Mouse (Mus musculus) lung, postnatal 36 days (tissue): Measurements from ENCODE around the gene Unc13b.

Experiments used
- DNase-seq: peaks from one replicate; pipeline ENCODE4 v3.0.0; 2022; ENCODE audit warnings: mixed read lengths

Unc13b gene

DNA sequence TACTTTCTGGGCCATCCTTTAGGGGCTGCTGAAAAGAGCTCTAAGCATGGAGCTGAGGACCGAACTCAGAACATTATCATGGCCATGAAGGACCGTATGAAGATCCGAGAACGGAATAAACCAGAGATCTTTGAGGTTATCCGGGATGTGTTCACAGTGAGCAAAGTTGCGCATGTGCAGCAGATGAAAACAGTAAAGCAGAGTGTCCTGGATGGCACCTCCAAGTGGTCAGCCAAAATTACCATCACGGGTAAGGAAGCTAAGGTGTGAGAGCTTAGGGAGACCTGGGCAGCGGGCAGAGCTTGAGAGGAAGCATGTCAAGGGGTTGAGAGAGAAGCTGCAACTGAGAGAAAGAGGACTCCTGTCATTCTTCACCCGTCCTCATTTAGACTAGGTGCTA, 178.1 kb downstream of the Unc13b start:
- DNase-seq: no peak

GRCm38 (mm10) chr4:43240716-43241115, 182.0 kb downstream of the Unc13b start:
- no peak for DNase-seq

GRCm38 (mm10) chr4:43244022-43244421, 185.3 kb downstream of the Unc13b start:
- DNase-seq: no peak

- no peak for DNase-seq
Observed at GRCm38 (mm10) chr4:43245776-43246175, 187.0 kb downstream of the Unc13b start.

GRCm38 (mm10) chr4:43248026-43248425, 189.3 kb downstream of the Unc13b start:
- DNase-seq: no peak

GRCm38 (mm10) chr4:43248909-43249308, 190.2 kb downstream of the Unc13b start:
- DNase-seq: no peak

DNA sequence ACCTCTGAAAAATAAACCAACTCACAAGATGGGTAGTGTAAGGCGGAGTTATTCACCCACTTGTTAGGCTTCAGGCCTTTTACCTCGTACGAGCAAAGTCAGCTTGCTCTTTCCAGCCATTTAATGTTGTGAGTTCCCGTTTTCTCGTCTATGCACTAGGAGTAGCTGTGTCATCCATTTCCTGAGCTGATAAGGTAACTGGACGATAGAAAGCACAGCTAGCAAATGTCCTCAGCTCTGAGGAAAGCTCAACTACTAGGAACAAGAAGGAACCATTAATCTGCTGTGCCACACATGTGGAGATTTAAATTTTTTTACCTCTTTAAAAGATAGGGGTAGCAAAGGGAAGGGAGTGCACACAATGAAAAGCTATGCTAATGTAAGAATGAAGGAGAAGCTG, 192.5 kb downstream of the Unc13b start:
- DNase-seq: no peak

DNA sequence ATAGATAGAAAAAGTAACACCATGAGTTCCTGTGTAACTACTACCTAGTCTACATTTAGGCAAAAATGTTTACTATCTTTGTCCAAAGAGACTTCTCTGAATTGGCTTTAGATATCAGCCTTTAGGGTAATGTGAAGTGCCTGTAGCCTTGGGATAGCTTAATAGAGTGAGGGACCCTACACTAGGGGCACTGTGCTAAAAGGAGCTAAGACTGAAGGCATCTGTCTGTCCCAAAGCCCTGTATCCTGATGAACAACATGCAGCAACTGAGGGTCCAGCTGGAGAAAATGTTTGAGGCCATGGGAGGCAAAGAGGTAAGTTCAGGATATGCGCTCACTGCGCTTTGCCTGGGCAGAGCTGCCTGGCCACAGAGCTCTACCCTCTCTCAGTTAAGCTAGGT, 198.3 kb downstream of the Unc13b start:
- DNase-seq: no peak

DNA sequence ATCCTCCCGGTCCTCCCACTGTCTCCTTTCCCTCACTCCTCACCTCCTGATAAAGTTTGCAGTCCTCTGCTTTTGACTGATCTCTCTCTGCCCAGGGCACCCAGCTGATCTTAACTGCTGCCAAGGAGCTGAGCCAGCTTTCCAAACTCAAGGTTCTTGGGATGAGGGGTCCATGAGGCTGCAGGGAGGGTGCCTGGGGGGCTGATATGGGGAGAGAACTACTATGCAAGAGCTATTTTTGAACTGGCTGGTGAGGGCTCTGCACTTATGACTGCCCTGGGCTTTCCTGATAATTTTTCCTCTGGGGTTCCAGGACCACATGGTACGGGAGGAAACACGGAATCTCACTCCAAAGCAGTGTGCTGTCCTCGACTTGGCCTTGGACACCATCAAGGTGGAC, 199.8 kb downstream of the Unc13b start:
- DNase-seq: no peak

DNA sequence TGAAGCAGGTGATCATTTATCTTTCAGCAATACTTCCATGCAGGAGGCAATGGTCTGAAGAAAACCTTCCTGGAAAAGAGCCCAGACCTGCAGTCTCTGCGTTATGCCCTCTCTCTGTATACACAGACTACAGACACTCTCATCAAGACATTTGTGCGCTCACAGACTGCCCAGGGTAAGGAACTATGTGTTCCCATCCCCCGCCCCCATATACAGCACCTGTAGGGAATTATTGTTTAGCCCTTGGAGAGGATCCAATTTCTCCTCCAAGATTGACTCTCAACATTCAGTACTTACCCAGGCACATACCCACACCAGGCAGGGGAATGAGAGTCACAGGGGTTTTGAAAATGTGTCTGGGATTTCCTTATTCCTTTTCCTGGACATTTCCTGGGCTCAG, 200.7 kb downstream of the Unc13b start:
- DNase-seq: no peak

DNA sequence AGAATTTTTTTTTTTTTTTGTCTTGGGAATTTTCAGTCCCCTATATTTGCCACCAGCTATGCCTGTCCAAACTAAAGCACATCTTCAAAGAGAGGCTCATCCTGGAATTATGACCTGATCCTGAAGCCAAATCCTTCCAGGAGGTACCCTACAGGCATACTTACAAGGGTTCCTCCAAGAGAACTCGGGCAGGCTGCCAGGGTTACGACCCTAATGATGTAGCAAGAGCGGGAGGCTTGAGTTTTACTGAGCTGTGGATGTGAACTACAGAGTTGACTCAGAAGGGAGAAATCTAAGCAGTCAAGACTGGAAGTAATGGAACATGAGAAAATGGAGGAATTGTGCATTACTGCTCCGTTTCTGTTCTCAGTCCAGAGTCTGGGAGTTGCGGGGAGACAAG, 201.3 kb downstream of the Unc13b start:
- peak; percentile 16 for DNase-seq

DNA sequence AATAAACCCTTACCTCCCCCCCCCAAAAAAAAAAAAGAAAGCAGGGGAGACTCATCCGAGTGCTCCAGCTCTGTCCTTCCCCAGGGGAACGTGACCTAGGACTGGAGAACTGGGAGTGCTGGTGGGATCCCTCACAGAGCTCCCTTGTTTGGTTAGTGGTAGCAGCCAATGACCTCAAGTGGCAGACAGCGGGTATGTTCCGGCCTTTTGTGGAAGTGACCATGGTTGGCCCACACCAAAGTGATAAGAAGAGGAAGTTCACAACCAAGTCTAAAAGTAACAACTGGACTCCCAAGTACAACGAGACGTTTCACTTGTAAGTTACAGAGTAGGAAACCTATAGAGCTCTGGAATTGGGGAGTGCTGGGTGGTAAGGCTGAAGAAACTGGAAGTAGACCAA, 204.1 kb downstream of the Unc13b start:
- peak; percentile 27 for DNase-seq

- no peak for DNase-seq
Observed at GRCm38 (mm10) chr4:43266146-43266545, 207.4 kb downstream of the Unc13b start.

DNA sequence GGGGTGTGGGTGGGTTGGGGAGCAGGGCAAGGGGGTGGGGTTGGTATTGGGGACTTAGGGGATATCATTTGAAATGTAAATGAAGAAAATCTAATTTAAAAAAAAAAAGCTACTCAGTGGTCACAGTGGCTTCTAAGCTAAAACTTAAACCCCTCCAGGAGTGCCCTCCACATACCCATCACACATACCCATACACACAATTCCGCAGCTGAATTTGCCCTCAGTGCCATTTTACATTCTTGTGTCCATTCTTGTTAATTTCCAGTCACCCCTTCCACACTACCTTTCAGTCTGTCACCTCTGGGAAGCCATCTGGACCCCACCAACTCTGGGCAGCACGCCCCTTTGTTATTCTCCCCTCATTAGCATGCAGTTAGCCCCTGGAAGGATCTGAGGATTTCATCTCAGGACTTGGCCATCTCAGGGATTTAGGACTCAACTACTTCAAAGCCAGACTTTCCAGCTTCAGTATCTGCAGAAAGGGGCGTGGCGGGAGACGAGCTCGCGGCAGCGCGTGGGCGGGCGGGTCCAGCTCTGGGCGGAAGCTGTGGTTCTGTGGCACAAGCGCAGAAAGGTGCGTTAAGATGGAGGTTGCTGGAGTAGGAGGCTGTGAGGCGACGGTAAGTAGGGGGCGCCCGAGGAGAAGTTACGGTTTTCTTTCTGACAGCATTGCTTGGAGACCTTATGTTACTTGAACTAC, 208.0 kb downstream of the Unc13b start, which contains the start of gene Atp8b5:
Gene Atp8b5, plus strand, starts transcription at position 537 of the 700 bp plus-strand sequence.
- peak; percentile 91 for DNase-seq

DNA sequence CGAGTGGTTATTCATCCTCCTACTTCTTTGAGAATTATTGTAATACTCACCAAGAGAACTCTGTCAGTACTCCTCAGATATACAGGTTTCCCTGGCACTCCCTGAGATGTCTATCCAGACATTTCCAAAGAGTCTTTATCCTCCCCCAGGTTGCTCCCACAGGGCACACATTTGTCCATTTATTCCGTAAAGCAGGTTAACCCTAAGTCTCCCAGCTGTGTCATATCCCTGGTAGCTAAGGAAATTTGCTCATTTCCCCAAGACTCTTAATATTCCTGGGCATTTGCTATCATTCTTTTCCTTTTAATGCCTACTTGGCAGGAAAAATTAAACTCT, 208.5 kb downstream of the Unc13b start:
- DNase-seq: no peak

GRCm38 (mm10) chr4:43285476-43285875, 226.7 kb downstream of the Unc13b start:
- peak; percentile 22 for DNase-seq

- DNase-seq: peak; percentile 15
Observed at GRCm38 (mm10) chr4:43287305-43287704, 228.6 kb downstream of the Unc13b start.

GRCm38 (mm10) chr4:43294001-43294400, 235.2 kb downstream of the Unc13b start:
- DNase-seq: peak; percentile 17

- DNase-seq: no peak
Observed at GRCm38 (mm10) chr4:43309696-43310338, 251.1 kb downstream of the Unc13b start.
